Mouse (Mus musculus): ENCODE results near the gene Cnep1r1. TPM values are rescaled to one million over a fixed set of nuclear protein-coding genes. Genes with fewer than 3 reads are reported as not detected.

Cnep1r1 gene
- polyA plus RNA-seq, 1 experiment from 2014 or later = 57.3 TPM

- no peak for ATAC-seq (ENCODE audit: low read depth)
- Histone ChIP-seq H3K4me2 (ENCODE audit: low read depth, low read length) (no peak overlapping the region), H3K4me3 (ENCODE audit: low read length) (no peak overlapping the region), H3K4me1 (replicated peaks; ENCODE audit: control insufficient read depth, insufficient read depth, low read length) (no peaks in the 10 kb centered on the region), H3K27ac (ENCODE audit: low read length) (no peak overlapping the region), H3K36me3 (ENCODE audit: control insufficient read depth, insufficient read depth, low read length) (peaks cover 28% of the 10 kb centered on the region), H3K9me3 (ENCODE audit: control insufficient read depth, low read length) (no peaks in the 10 kb centered on the region), H3K27me3 (ENCODE audit: control insufficient read depth, insufficient read depth, low read depth, low read length) (no peaks in the 10 kb centered on the region), H3K9ac (ENCODE audit: low read length) (no peak overlapping the region)
- 81% methylated on average over 4 of the region's 4 CpGs for WGBS
Observed at GRCm38 (mm10) chr8:88129397-88129796, 10.8 kb downstream of the Cnep1r1 start.

- WGBS = 50% methylated on average over 7 of the region's 7 CpGs
- no peak overlapping the region for H3K4me2 ChIP-seq (ENCODE audit: low read depth, low read length)
Observed at GRCm38 (mm10) chr8:88130754-88131317, 12.3 kb downstream of the Cnep1r1 start.

GRCm38 (mm10) chr8:88137748-88138484 is 19.3 kb downstream of the Cnep1r1 start, which contains the start of gene Heatr3:
Gene Heatr3, plus strand, starts transcription at chr8:88137855.
- ATAC-seq (ENCODE audit: low read depth) = peak; percentile 99
- Histone ChIP-seq H3K36me3 (ENCODE audit: control insufficient read depth, insufficient read depth, low read length) (peaks cover 24% of the 10 kb centered on the region), H3K4me1 (replicated peaks; ENCODE audit: control insufficient read depth, insufficient read depth, low read length) (peaks cover 6% of the 10 kb centered on the region), H3K4me2 (ENCODE audit: low read depth, low read length) (peak within 1 kb of the TSS; percentile 90), H3K27ac (ENCODE audit: low read length) (peak within 1 kb of the TSS; percentile 92), H3K9me3 (ENCODE audit: control insufficient read depth, low read length) (no peaks in the 10 kb centered on the region), H3K27me3 (ENCODE audit: control insufficient read depth, insufficient read depth, low read depth, low read length) (no peaks in the 10 kb centered on the region), H3K9ac (ENCODE audit: low read length) (peak within 1 kb of the TSS; percentile 87), H3K4me3 (ENCODE audit: low read length) (peak within 1 kb of the TSS; percentile 93)
- under 1% methylated on average over 71 of the region's 79 CpGs for WGBS

More at GRCm38 (mm10) chr8:88130754-88131317, 12.3 kb downstream of the Cnep1r1 start:
- H3K27me3 ChIP-seq (ENCODE audit: control insufficient read depth, insufficient read depth, low read depth, low read length) = no peaks in the 10 kb centered on the region
- H3K27ac ChIP-seq (ENCODE audit: low read length) = no peak overlapping the region
- H3K36me3 ChIP-seq (ENCODE audit: control insufficient read depth, insufficient read depth, low read length) = peaks cover 31% of the 10 kb centered on the region
- no peaks in the 10 kb centered on the region for H3K9me3 ChIP-seq (ENCODE audit: control insufficient read depth, low read length)
- H3K9ac ChIP-seq (ENCODE audit: low read length) = no peak overlapping the region
- no peak overlapping the region for H3K4me3 ChIP-seq (ENCODE audit: low read length)
- H3K4me1 ChIP-seq (replicated peaks; ENCODE audit: control insufficient read depth, insufficient read depth, low read length) = no peaks in the 10 kb centered on the region
- no peak for ATAC-seq (ENCODE audit: low read depth)

DNA sequence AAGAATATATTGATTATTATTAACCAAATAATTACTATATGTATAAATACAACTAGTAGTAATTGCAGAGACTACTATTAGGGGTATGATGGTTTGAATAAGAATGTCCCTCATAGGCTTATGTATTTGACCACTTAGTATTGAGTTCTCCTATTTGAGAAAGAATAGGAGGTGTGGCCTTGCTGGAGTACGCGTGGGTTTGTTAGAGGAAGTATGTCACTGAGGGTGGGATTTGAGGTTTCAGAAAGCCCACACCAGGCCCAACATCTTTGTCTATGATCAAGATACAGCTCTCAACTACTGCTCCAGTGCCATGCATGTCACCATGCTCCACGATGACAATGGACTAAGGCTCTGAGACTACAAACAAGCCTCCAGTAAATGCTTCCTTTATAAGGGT is 20.7 kb downstream of the Cnep1r1 start:
- H3K4me1 ChIP-seq (replicated peaks; ENCODE audit: control insufficient read depth, insufficient read depth, low read length) = peaks cover 6% of the 10 kb centered on the region
- H3K9ac ChIP-seq (ENCODE audit: low read length) = no peak overlapping the region
- H3K27ac ChIP-seq (ENCODE audit: low read length) = no peak overlapping the region
- no peak overlapping the region for H3K4me3 ChIP-seq (ENCODE audit: low read length)
- 90% methylated on average over 3 of the region's 3 CpGs for WGBS
- ATAC-seq (ENCODE audit: low read depth) = no peak
- no peak overlapping the region for H3K4me2 ChIP-seq (ENCODE audit: low read depth, low read length)
- H3K27me3 ChIP-seq (ENCODE audit: control insufficient read depth, insufficient read depth, low read depth, low read length) = no peaks in the 10 kb centered on the region
- H3K9me3 ChIP-seq (ENCODE audit: control insufficient read depth, low read length) = no peaks in the 10 kb centered on the region
- H3K36me3 ChIP-seq (ENCODE audit: control insufficient read depth, insufficient read depth, low read length) = peaks cover 24% of the 10 kb centered on the region

DNA sequence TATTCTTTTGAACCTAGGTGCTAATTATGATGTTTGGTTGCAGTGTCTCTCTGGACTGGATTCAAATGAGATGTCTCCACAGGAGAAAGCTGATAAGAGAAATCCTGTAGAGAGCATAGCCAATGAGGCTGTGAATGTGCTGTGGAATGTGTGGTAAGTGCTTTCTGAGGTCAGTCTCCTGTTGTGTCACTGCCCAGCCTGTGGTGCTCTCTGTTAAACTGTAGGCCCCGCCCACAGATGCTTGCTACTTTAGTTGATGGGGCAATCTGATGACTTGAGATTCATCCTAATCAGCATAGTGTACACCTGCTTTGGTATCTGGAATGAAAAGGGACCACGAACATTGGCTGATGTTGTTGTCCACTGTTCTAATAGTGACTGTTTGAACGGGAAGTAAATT is 23.1 kb downstream of the Cnep1r1 start:
- no peak overlapping the region for H3K4me2 ChIP-seq (ENCODE audit: low read depth, low read length)
- ATAC-seq (ENCODE audit: low read depth) = no peak
- H3K9me3 ChIP-seq (ENCODE audit: control insufficient read depth, low read length) = no peaks in the 10 kb centered on the region
- peaks cover 22% of the 10 kb centered on the region for H3K36me3 ChIP-seq (ENCODE audit: control insufficient read depth, insufficient read depth, low read length)
- peaks cover 6% of the 10 kb centered on the region for H3K4me1 ChIP-seq (replicated peaks; ENCODE audit: control insufficient read depth, insufficient read depth, low read length)
- no peak overlapping the region for H3K27ac ChIP-seq (ENCODE audit: low read length)
- WGBS = 93% methylated on average over 3 of the region's 3 CpGs
- H3K27me3 ChIP-seq (ENCODE audit: control insufficient read depth, insufficient read depth, low read depth, low read length) = no peaks in the 10 kb centered on the region
- no peak overlapping the region for H3K9ac ChIP-seq (ENCODE audit: low read length)
- no peak overlapping the region for H3K4me3 ChIP-seq (ENCODE audit: low read length)

- 88% methylated on average over 5 of the region's 5 CpGs for WGBS
- no peaks in the 10 kb centered on the region for H3K9me3 ChIP-seq (ENCODE audit: control insufficient read depth, low read length)
- no peak overlapping the region for H3K4me2 ChIP-seq (ENCODE audit: low read depth, low read length)
- peaks cover 32% of the 10 kb centered on the region for H3K36me3 ChIP-seq (ENCODE audit: control insufficient read depth, insufficient read depth, low read length)
- no peak for ATAC-seq (ENCODE audit: low read depth)
- no peaks in the 10 kb centered on the region for H3K4me1 ChIP-seq (replicated peaks; ENCODE audit: control insufficient read depth, insufficient read depth, low read length)
- no peaks in the 10 kb centered on the region for H3K27me3 ChIP-seq (ENCODE audit: control insufficient read depth, insufficient read depth, low read depth, low read length)
- H3K27ac ChIP-seq (ENCODE audit: low read length) = no peak overlapping the region
- no peak overlapping the region for H3K9ac ChIP-seq (ENCODE audit: low read length)
- H3K4me3 ChIP-seq (ENCODE audit: low read length) = no peak overlapping the region
Observed at GRCm38 (mm10) chr8:88144041-88144440, 25.5 kb downstream of the Cnep1r1 start.

GRCm38 (mm10) chr8:88150910-88151371 is 32.4 kb downstream of the Cnep1r1 start:
- H3K9ac ChIP-seq (ENCODE audit: low read length) = no peak overlapping the region
- H3K4me1 ChIP-seq (replicated peaks; ENCODE audit: control insufficient read depth, insufficient read depth, low read length) = no peaks in the 10 kb centered on the region
- no peaks in the 10 kb centered on the region for H3K9me3 ChIP-seq (ENCODE audit: control insufficient read depth, low read length)
- H3K36me3 ChIP-seq (ENCODE audit: control insufficient read depth, insufficient read depth, low read length) = peaks cover 27% of the 10 kb centered on the region
- no peak overlapping the region for H3K27ac ChIP-seq (ENCODE audit: low read length)
- 93% methylated on average over 6 of the region's 6 CpGs for WGBS
- H3K4me2 ChIP-seq (ENCODE audit: low read depth, low read length) = no peak overlapping the region
- no peak for ATAC-seq (ENCODE audit: low read depth)
- no peaks in the 10 kb centered on the region for H3K27me3 ChIP-seq (ENCODE audit: control insufficient read depth, insufficient read depth, low read depth, low read length)
- no peak overlapping the region for H3K4me3 ChIP-seq (ENCODE audit: low read length)

GRCm38 (mm10) chr8:88160237-88160995 is 41.8 kb downstream of the Cnep1r1 start:
- Histone ChIP-seq H3K9me3 (ENCODE audit: control insufficient read depth, low read length) (no peaks in the 10 kb centered on the region), H3K36me3 (ENCODE audit: control insufficient read depth, insufficient read depth, low read length) (peaks cover 41% of the 10 kb centered on the region), H3K9ac (ENCODE audit: low read length) (no peak overlapping the region), H3K4me2 (ENCODE audit: low read depth, low read length) (no peak overlapping the region), H3K4me3 (ENCODE audit: low read length) (no peak overlapping the region), H3K27ac (ENCODE audit: low read length) (no peak overlapping the region), H3K4me1 (replicated peaks; ENCODE audit: control insufficient read depth, insufficient read depth, low read length) (no peaks in the 10 kb centered on the region), H3K27me3 (ENCODE audit: control insufficient read depth, insufficient read depth, low read depth, low read length) (no peaks in the 10 kb centered on the region)
- 86% methylated on average over 10 of the region's 10 CpGs for WGBS
- no peak for ATAC-seq (ENCODE audit: low read depth)

- Histone ChIP-seq H3K4me2 (ENCODE audit: low read depth, low read length) (no peak overlapping the region), H3K4me1 (replicated peaks; ENCODE audit: control insufficient read depth, insufficient read depth, low read length) (no peaks in the 10 kb centered on the region), H3K27ac (ENCODE audit: low read length) (no peak overlapping the region), H3K9me3 (ENCODE audit: control insufficient read depth, low read length) (no peaks in the 10 kb centered on the region), H3K9ac (ENCODE audit: low read length) (no peak overlapping the region), H3K27me3 (ENCODE audit: control insufficient read depth, insufficient read depth, low read depth, low read length) (no peaks in the 10 kb centered on the region), H3K36me3 (ENCODE audit: control insufficient read depth, insufficient read depth, low read length) (peaks cover 39% of the 10 kb centered on the region), H3K4me3 (ENCODE audit: low read length) (no peak overlapping the region)
- WGBS = 70% methylated on average over 5 of the region's 5 CpGs
- ATAC-seq (ENCODE audit: low read depth) = no peak; the same call in 1 of the 2 replicates
Observed at GRCm38 (mm10) chr8:88161439-88161838, 42.9 kb downstream of the Cnep1r1 start.
